Mouse (Mus musculus): ENCODE measurements around the gene Lsm8. TPM values are rescaled to one million over a fixed set of nuclear protein-coding genes. Genes with fewer than 3 reads are reported as not detected.
"Not testable (repeated sequence)": the region's sequence is repeated elsewhere in the genome, so short reads cannot be mapped to it uniquely, and the experiment has no call there.

The Lsm8 gene
- 230 and 232 TPM in 2 replicates for polyA plus RNA-seq (2016; fragmentation: Nextera tagmentation; extraction: Ambion mirVana)

DNA sequence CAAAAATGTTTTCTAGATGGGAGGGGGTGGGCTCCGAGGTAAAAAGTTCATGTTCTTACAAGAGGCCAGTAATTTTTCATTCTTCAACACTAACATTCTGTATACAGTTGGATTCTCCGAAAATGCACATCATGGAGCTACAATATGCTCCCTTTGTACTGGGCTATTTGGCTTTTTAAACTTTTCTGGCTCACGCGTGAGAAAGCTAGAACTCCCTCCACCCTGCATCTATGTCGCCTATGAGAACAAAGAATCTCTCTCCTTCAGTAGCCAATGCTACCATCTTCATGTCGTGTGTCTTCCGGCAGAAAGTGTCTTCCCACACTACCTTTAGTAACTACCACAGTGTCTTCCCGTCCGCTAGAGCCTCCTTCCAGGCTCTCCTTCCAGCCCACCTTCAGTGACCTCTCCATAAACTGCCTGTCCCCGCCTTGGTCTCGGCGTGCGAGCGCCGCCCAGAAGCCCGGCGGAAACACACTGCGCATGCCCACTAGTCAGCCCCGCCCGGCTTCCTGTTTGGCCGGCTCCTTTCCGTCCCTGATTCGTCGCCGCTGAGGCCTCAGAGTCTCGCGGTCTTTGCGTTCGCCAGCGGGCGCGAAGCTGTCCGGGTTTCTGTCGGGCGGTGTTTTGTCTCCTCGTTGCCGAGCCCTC, at the start of gene Lsm8:
Gene Lsm8, plus strand, starts transcription at position 529 of the 651 bp plus-strand sequence.
- H3K9me3 ChIP-seq: no peaks in the 10 kb centered on the region
- peaks cover 18% of the 10 kb centered on the region for H3K4me1 ChIP-seq
- H3K27me3 ChIP-seq: no peaks in the 10 kb centered on the region
- H3K4me2 ChIP-seq: peak within 1 kb of the TSS; percentile 68
- peak within 1 kb of the TSS; percentile 90 for H3K9ac ChIP-seq
- peak within 1 kb of the TSS; percentile 70 for H3K4me3 ChIP-seq (replicated peaks)
- ATAC-seq (ENCODE audit: low FRiP score): peak; percentile 100
- peak within 1 kb of the TSS; percentile 95 for H3K27ac ChIP-seq
- peaks cover 21% of the 10 kb centered on the region for H3K36me3 ChIP-seq (replicated peaks)
- 2% methylated on average over 37 of the region's 37 CpGs for WGBS

DNA sequence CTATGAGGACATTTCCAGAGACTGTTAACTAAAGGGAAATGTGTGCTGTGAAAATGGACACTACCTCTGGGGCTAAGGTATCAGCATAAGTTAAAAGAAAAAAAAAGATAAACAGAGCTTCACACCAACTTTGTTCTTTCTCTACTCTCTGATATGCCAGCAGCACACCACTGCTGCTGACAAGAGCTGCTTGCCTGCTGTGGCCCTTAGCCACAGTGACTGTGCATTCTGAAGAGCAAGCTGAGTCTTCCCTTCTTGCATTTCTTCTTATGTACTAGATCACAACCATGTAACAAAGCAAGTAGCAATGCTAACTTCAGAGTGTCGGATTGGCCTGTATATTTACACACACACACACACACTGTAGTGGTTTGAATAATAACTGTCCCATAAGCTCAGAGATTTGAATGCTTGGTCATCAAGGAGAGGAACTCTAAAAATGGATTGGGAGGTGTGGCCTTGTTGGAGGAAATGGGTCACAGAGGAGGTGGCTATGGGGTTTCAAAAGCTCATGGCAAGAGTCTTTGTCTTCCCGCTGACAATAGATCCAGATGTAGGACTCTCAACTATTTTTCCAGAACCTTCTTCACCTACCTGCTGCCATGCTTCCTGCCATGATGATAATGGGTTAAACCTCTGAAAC, 47.4 kb upstream of the Lsm8 start:
- Histone ChIP-seq H3K27me3 (no peaks in the 10 kb centered on the region), H3K4me2 (no peak overlapping the region), H3K4me1 (peaks cover 3% of the 10 kb centered on the region; the same call in 1 of the 2 replicates), H3K27ac (no peak overlapping the region), H3K36me3 (replicated peaks) (no peaks in the 10 kb centered on the region), H3K9me3 (no peaks in the 10 kb centered on the region), H3K9ac (no peak overlapping the region), H3K4me3 (replicated peaks) (no peak overlapping the region)
- 90% methylated on average over 2 of the region's 2 CpGs for WGBS
- no peak for ATAC-seq (ENCODE audit: low FRiP score)

DNA sequence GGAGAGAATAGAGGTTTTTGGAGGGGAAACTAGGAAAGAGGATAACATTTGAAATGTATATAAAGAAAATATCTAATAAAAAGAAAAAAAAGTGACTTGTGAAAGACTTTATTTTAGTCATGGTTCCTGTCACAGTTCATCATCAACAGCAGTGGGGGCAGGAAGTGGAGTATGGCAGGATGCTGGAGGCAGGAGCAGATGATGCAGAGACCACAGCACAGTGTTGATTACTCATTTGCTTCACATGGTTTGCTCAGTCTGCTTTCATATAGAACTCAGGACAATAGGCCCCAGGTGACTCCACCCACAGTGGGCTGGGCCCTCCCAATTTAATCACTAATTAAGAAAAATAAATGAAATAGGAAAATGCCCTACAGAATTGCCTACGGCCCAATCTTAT, 35.8 kb upstream of the Lsm8 start:
- 63% methylated on average over 1 of the region's 1 CpGs for WGBS
- ATAC-seq (ENCODE audit: low FRiP score): 0 out of 2 replicates have a peak, but pooled peaks have one; percentile 30
- H3K9me3 ChIP-seq: no peaks in the 10 kb centered on the region

DNA sequence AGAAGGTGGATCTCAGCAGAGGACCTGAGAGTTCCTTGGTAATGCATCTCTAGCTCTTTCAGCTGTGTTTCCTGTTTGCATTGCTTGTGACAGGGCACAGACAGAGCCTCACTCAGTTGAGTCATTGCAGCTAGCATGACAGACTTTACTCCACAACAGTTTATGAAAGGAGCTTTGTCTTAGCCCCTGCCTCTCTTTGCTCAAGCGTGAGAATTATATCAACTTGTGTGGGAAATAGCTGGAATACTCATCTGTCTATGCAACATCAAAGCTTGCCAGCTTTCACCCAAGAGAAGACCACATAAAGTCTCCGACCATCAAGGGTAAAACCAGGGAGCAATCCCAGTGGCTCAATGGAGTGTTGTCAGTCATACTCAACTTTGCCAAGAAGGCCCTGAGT, 32.8 kb upstream of the Lsm8 start:
- Histone ChIP-seq H3K9ac (no peak overlapping the region), H3K4me3 (replicated peaks) (no peak overlapping the region), H3K4me2 (no peak overlapping the region), H3K27ac (no peak overlapping the region), H3K27me3 (no peaks in the 10 kb centered on the region), H3K9me3 (no peaks in the 10 kb centered on the region), H3K4me1 (no peaks in the 10 kb centered on the region), H3K36me3 (replicated peaks) (no peaks in the 10 kb centered on the region)
- 76% methylated on average over 2 of the region's 2 CpGs for WGBS
- no peak for ATAC-seq (ENCODE audit: low FRiP score)

More for the DNA sequence above, 35.8 kb upstream of the Lsm8 start:
- Histone ChIP-seq H3K4me3 (replicated peaks) (no peak overlapping the region), H3K9ac (no peak overlapping the region), H3K4me2 (no peak overlapping the region), H3K36me3 (replicated peaks) (no peaks in the 10 kb centered on the region), H3K4me1 (no peaks in the 10 kb centered on the region), H3K27me3 (no peaks in the 10 kb centered on the region), H3K27ac (no peak overlapping the region)

DNA sequence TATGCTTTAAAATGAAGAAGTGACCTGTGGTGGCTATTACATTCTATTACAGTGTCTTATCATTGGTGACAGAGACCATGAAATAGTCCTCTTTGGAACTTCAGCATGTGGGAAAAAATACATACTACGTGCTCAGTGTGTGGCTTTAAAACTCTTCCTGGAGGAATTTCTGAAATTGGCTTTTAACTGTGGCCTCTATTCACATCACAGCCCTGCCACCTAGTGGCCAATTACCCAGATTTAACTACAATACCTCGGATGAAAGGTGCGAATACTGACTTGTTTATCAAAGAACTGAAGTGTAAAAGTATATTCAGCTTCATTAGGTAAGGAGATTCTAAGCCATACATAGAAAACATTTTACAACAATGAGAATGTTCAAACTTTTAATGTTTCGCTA, 29.0 kb upstream of the Lsm8 start:
- Histone ChIP-seq H3K4me3 (replicated peaks) (no peak overlapping the region), H3K9ac (no peak overlapping the region), H3K4me2 (no peak overlapping the region), H3K27ac (no peak overlapping the region), H3K9me3 (no peaks in the 10 kb centered on the region), H3K4me1 (no peaks in the 10 kb centered on the region), H3K36me3 (replicated peaks) (no peaks in the 10 kb centered on the region), H3K27me3 (no peaks in the 10 kb centered on the region)
- WGBS: 15% methylated on average over 4 of the region's 4 CpGs
- peak; percentile 68 for ATAC-seq (ENCODE audit: low FRiP score)

DNA sequence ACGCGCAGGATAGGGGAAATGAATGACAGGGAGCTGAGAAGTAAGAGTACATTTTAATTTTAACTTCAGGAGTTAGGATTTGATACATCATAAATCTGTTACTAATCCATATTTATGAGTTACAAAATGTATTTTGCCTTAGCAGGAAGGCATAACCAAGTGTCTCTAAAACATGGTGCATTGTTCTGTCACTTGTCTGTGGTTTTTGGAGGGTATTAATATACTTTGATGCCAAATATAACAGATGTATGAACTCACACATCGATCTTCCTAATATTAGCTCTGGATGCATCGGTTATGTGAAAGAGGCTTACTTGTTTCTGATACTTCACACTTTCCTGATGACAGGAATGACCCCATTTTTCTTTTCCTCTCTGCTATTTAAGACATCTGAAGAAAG, 28.1 kb upstream of the Lsm8 start:
- H3K27me3 ChIP-seq: no peaks in the 10 kb centered on the region
- no peak overlapping the region for H3K9ac ChIP-seq
- no peak overlapping the region for H3K4me3 ChIP-seq (replicated peaks)
- no peaks in the 10 kb centered on the region for H3K9me3 ChIP-seq
- no peak overlapping the region for H3K27ac ChIP-seq
- 65% methylated on average over 4 of the region's 4 CpGs for WGBS
- H3K4me2 ChIP-seq: no peak overlapping the region
- H3K36me3 ChIP-seq (replicated peaks): no peaks in the 10 kb centered on the region
- no peak for ATAC-seq (ENCODE audit: low FRiP score)
- no peaks in the 10 kb centered on the region for H3K4me1 ChIP-seq

DNA sequence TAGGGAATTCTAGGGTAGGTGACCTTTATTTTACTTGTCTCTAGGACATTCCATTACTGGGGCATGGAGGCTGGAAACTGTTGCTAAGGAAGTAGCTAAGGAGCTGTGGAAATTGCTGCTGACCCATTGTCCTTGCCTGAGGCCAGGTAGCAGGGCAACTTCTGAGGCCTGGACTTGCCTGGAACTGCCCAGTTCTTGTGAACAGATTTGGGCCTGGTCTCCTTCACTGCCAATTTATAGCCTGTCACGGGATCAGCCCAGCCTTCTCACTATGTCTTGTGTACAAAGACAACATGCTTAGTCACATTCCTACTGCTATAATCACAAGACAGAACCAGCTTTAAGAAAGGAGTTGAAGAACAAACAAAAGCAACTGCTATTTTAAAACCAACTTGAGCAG, 25.6 kb upstream of the Lsm8 start:
- Histone ChIP-seq H3K4me1 (no peaks in the 10 kb centered on the region), H3K4me3 (replicated peaks) (no peak overlapping the region), H3K9me3 (no peaks in the 10 kb centered on the region), H3K36me3 (replicated peaks) (no peaks in the 10 kb centered on the region), H3K4me2 (no peak overlapping the region), H3K27me3 (no peaks in the 10 kb centered on the region), H3K27ac (no peak overlapping the region), H3K9ac (no peak overlapping the region)
- 79% methylated on average over 1 of the region's 1 CpGs for WGBS
- ATAC-seq (ENCODE audit: low FRiP score): no peak

DNA sequence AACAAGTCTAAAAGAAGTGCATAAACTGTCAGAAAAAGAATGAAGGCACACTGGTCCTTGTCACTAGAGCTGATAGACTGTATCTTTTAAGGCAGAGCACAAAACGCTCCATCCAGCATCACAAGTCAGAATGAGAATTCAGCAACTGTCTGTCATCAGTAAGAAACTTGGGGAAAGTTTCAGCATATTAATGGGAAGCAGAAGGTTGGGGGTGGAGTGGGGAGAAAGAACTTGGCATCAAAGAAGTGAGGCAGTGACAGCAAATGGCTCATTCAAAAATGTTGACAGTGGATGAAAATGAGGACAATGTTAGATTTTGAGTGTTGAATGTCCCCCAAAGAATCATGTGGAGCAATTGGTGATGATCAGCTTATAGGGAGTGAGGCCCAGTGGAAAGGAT, 15.4 kb upstream of the Lsm8 start:
- no peaks in the 10 kb centered on the region for H3K9me3 ChIP-seq
- no peak overlapping the region for H3K4me2 ChIP-seq
- H3K9ac ChIP-seq: no peak overlapping the region
- no peak for ATAC-seq (ENCODE audit: low FRiP score)
- no peak overlapping the region for H3K27ac ChIP-seq
- no peaks in the 10 kb centered on the region for H3K27me3 ChIP-seq
- no peaks in the 10 kb centered on the region for H3K36me3 ChIP-seq (replicated peaks)
- H3K4me1 ChIP-seq: no peaks in the 10 kb centered on the region
- no peak overlapping the region for H3K4me3 ChIP-seq (replicated peaks)
- 88% methylated on average over 1 of the region's 1 CpGs for WGBS

DNA sequence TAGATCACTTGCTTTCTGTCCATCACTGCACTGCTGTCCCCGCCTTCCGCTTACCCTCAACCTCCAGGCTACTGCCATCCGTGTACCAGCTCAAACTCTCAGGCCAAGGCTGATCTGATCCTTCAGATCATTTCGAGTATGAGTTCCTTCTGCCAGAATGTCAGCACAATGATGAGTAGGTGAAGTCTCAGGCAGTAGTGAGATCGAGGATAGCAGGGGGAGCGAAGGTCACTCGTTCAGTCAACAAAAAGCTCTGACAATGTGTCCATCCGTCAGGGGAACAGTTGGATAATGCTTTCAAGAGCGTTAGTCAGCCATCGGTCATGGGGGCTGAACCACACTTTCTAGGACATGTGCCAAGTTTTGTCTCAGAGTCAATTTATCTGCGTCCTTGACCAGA, 3.9 kb upstream of the Lsm8 start:
- H3K9ac ChIP-seq; H3K36me3 ChIP-seq (replicated peaks): not testable (repeated sequence)
- 89% methylated on average over 4 of the region's 11 CpGs for WGBS

DNA sequence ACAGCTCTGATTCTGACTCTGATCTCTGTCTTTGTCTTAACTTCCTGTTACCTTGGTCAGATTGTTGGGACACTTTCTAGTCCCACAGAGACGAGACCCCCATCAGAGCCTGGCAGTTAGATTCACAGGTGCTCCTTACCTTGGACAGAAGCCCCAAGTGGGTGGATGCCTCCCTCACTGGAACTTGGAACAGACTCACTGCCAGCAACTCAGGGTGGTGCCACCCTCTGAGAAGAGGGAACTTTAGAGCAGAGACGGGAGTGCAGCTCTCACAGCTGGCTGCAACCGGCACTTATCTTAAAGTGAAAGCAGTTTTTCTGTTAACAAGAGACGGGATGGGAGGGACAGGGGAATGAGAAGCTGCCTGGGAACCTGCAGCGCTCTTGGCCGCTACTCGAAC, 2.8 kb upstream of the Lsm8 start:
- H3K9me3 ChIP-seq; H3K36me3 ChIP-seq (replicated peaks); H3K4me2 ChIP-seq; H3K9ac ChIP-seq; ATAC-seq (ENCODE audit: low FRiP score); H3K4me3 ChIP-seq (replicated peaks); H3K27ac ChIP-seq; H3K27me3 ChIP-seq: not testable (repeated sequence)
- peaks cover 12% of the 10 kb centered on the region for H3K4me1 ChIP-seq
- WGBS: 70% methylated on average over 5 of the region's 7 CpGs

More for the DNA sequence above, 3.9 kb upstream of the Lsm8 start:
- ATAC-seq (ENCODE audit: low FRiP score); H3K4me3 ChIP-seq (replicated peaks); H3K9me3 ChIP-seq; H3K4me2 ChIP-seq; H3K4me1 ChIP-seq; H3K27ac ChIP-seq; H3K27me3 ChIP-seq: not testable (repeated sequence)

DNA sequence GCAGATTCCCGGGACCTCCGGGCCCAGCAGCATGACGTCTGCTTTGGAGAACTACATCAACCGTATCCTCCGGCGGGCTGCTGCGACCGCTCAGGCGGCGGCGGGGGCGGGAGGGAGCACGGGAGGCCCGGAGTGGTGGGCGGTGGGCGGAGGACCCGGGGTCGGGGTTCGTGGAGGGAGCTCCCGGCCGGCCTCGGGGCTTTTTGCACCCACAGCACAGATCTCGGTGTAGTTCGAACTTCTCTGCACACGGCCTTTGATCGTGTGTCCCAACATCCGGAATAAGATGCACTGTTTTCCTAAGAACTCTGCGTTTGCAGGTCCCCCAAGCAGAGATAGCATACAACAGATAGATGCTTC, 303 bp downstream of the Lsm8 start:
- Histone ChIP-seq H3K4me3 (replicated peaks) (peak overlapping the region; percentile 70), H3K9me3 (no peaks in the 10 kb centered on the region), H3K9ac (peak overlapping the region; percentile 90), H3K4me2 (peak overlapping the region; percentile 68), H3K27me3 (no peaks in the 10 kb centered on the region), H3K27ac (peak overlapping the region; percentile 95), H3K4me1 (peaks cover 18% of the 10 kb centered on the region), H3K36me3 (replicated peaks) (peaks cover 25% of the 10 kb centered on the region)
- peak; percentile 83; the same call in 1 of the 2 replicates for ATAC-seq (ENCODE audit: low FRiP score)
- WGBS: under 1% methylated on average over 28 of the region's 28 CpGs

DNA sequence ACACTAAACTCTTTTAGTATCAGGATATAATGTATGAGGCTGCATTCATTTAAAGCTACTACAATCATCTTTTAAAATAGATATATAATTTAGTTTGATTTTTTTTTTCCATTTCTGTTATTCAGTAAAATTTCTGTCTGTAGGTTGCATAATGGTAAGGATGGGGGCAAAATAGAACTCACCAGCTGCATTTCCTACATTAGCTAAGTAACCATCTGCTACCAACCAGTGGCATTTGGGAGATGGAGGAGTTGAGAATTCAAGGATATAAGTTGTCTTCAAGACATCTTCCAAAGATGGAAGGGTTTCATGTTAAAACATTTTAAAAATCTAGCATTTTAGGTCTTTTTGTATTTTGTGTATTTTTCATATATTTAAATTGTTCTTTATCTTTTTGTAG, 6.9 kb downstream of the Lsm8 start:
- peaks cover 6% of the 10 kb centered on the region for H3K4me1 ChIP-seq
- peaks cover 52% of the 10 kb centered on the region for H3K36me3 ChIP-seq (replicated peaks)
- no peaks in the 10 kb centered on the region for H3K9me3 ChIP-seq
- no peak overlapping the region for H3K27ac ChIP-seq
- no peaks in the 10 kb centered on the region for H3K27me3 ChIP-seq
- ATAC-seq (ENCODE audit: low FRiP score): no peak
- H3K4me3 ChIP-seq (replicated peaks): no peak overlapping the region
- no peak overlapping the region for H3K9ac ChIP-seq
- no peak overlapping the region for H3K4me2 ChIP-seq

DNA sequence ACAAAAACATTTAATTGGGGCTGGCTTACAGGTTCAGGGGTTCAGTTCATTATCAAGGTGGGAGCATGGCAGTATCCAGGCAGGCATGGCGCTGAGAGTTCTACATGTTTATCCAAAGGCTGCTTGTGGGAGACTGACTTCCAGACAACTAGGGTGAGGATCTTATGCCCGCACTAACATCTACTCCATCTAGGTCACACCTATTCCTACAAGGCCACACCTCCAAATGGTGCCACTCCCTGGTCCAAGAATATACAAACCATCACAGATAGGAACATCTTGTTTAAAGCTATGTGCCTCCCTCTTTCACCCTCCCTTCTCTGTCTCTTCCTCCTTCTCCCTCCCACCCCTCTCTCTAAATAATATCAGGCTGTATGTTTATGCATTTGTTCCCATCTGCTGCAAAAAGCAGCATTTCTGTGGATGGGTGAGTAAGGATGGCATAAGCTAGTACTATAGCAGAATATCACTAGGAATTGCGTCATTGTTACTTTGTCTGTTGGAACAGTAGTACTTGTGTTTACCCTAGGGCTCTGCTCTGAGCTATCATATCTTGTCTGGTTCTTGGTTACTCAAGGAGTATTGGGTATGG, 8.2 kb downstream of the Lsm8 start:
- Histone ChIP-seq H3K9ac (no peak overlapping the region), H3K9me3 (0 out of 2 replicates have a peak, but pooled peaks cover 6% of the 10 kb centered on the region), H3K4me3 (replicated peaks) (no peak overlapping the region), H3K4me1 (no peaks in the 10 kb centered on the region), H3K27ac (no peak overlapping the region), H3K4me2 (no peak overlapping the region), H3K36me3 (replicated peaks) (peaks cover 44% of the 10 kb centered on the region), H3K27me3 (no peaks in the 10 kb centered on the region)
- ATAC-seq (ENCODE audit: low FRiP score): peak; percentile 31; the same call in 1 of the 2 replicates
- 97% methylated on average over 3 of the region's 3 CpGs for WGBS

All from forebrain, embryonic 12.5 days (tissue).